In the genomic region with DNA sequence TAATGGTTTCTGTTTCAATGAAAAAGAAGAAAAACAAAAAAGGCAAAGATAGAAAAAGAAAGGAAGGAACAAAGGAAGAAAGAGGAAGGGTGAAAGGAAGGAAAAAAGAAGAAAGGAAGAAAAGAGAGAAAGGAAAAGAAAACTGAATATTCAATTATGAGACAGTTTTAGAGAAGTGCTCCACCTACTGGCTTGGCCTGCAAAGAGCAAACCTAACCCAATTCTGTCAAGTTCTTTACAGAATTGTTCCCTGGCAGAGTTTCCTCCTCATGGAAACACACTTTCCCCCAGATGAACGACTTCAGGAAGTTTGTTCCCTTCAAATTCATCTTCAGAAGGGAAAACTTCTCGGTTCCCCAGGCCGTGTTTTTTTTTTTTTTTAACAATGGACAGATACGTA, we compare ENCODE assay signal across 11 mouse cellular contexts. TPM values are rescaled to one million over a fixed set of nuclear protein-coding genes. Genes with fewer than 3 reads are reported as not detected.
DNase-seq lines count a peak whose midpoint lies in the region; ATAC-seq and TF ChIP-seq lines count a peak whose summit lies in the region.
"Had no signal": no experiment of that assay in that cellular context is flagged by ENCODE, and none has a peak within 500 bp of the region (broad histone marks: within the 10 kb centered on the region; RNA-seq: fewer than 3 reads in every experiment).

No protein-coding gene starts in this region.

- intact Hi-C loops in gastrocnemius, adult 2 months (cut with DNase I) = no loop called here
- intact Hi-C loops in gastrocnemius, postnatal 36 days (cut with DNase I) = no loop called here

- WGBS in forebrain, embryonic 16.5 days = 23% methylated on average over 4 of the region's 4 CpGs

- TF ChIP-seq CTCF in gastrocnemius, adult 2 months (IDR thresholded peaks at IDR 0.05) = peak; percentile 49

- no peak overlapping the region for H3K9ac ChIP-seq in forebrain, embryonic 16.5 days (replicated peaks; ENCODE audit: low read depth, low read length)
- H3K9ac ChIP-seq: embryonic facial prominence, embryonic 12.5 days had no signal

- H3K36me3 ChIP-seq in forebrain, embryonic 16.5 days (ENCODE audit: control insufficient read depth, insufficient read depth) = no peaks in the 10 kb centered on the region
- H3K36me3 ChIP-seq: embryonic facial prominence, embryonic 12.5 days had no signal

- no peaks in the 10 kb centered on the region for H3K9me3 ChIP-seq in forebrain, embryonic 16.5 days (ENCODE audit: control insufficient read depth, low read length)
- H3K9me3 ChIP-seq: embryonic facial prominence, embryonic 12.5 days had no signal

- H3K4me2 ChIP-seq in forebrain, embryonic 16.5 days (ENCODE audit: low read length) = no peak overlapping the region
- H3K4me2 ChIP-seq: embryonic facial prominence, embryonic 12.5 days had no signal

- no peak for DNase-seq in gastrocnemius, adult 2 months
- no peak for DNase-seq in gastrocnemius, postnatal 36 days
- peak; percentile 25 for DNase-seq in lung, postnatal 10 days
- DNase-seq in lung, postnatal 14 days = no peak
- DNase-seq in NIH3T3 (ENCODE audit: low read depth) = peak; percentile 65
- DNase-seq in mesoderm, embryonic 11.5 days (ENCODE audit: low read depth, low spot score) = peak; percentile 4
- DNase-seq in heart, adult 9 months (ENCODE audit: low spot score in 2 of 2) = no peak

- no peaks in the 10 kb centered on the region for H3K27me3 ChIP-seq in forebrain, embryonic 16.5 days (replicated peaks; ENCODE audit: control insufficient read depth, insufficient read depth, low read length)
- H3K27me3 ChIP-seq: embryonic facial prominence, embryonic 12.5 days had no signal

- ATAC-seq in forebrain, embryonic 16.5 days = no peak

- no peak overlapping the region for H3K4me3 ChIP-seq in gastrocnemius, adult 2 months
- no peak overlapping the region for H3K4me3 ChIP-seq in forebrain, embryonic 16.5 days (replicated peaks; ENCODE audit: low read length)
- H3K4me3 ChIP-seq: embryonic facial prominence, embryonic 12.5 days had no signal

- H3K4me1 ChIP-seq in forebrain, embryonic 16.5 days (replicated peaks; ENCODE audit: control insufficient read depth, insufficient read depth, low read length) = no peaks in the 10 kb centered on the region
- H3K4me1 ChIP-seq: embryonic facial prominence, embryonic 12.5 days had no signal

- H3K27ac ChIP-seq in gastrocnemius, adult 2 months = no peak overlapping the region
- H3K27ac ChIP-seq in forebrain, embryonic 16.5 days (ENCODE audit: low read length) = no peak overlapping the region
- H3K27ac ChIP-seq: embryonic facial prominence, embryonic 12.5 days; macrophage had no signal

RNA-seq across cellular contexts. Expression of a gene that starts 3.2 kb away (rescaled TPM):
- total RNA-seq in gastrocnemius, adult 2 months (2021) = not detected
- total RNA-seq in gastrocnemius, postnatal 36 days (2021) = not detected
- not detected in 2 replicates for polyA plus RNA-seq in forebrain, embryonic 16.5 days (2015; fragmentation: Nextera tagmentation; extraction: Ambion mirVana)
- total RNA-seq: hematopoietic stem cell, adult 5-6 weeks had no signal
- polyA plus RNA-seq: embryonic facial prominence, embryonic 12.5 days; macrophage had no signal

RNA-seq across cellular contexts. Expression of a gene that starts 4.2 kb away (rescaled TPM):
- not detected for total RNA-seq in gastrocnemius, adult 2 months (2021)
- total RNA-seq in gastrocnemius, postnatal 36 days (2021) = not detected
- not detected in 2 replicates for polyA plus RNA-seq in forebrain, embryonic 16.5 days (2015; fragmentation: Nextera tagmentation; extraction: Ambion mirVana)
- total RNA-seq: hematopoietic stem cell, adult 5-6 weeks had no signal
- polyA plus RNA-seq: embryonic facial prominence, embryonic 12.5 days; macrophage had no signal

RNA-seq across cellular contexts. Expression of a gene that starts 7.0 kb away (rescaled TPM):
- not detected for total RNA-seq in gastrocnemius, adult 2 months (2021)
- total RNA-seq in gastrocnemius, postnatal 36 days (2021) = not detected
- not detected in 2 replicates for polyA plus RNA-seq in forebrain, embryonic 16.5 days (2015; fragmentation: Nextera tagmentation; extraction: Ambion mirVana)
- total RNA-seq: hematopoietic stem cell, adult 5-6 weeks had no signal
- polyA plus RNA-seq: embryonic facial prominence, embryonic 12.5 days; macrophage had no signal

RNA-seq across cellular contexts. Expression of a gene that starts 12.3 kb away (rescaled TPM):
- not detected for total RNA-seq in gastrocnemius, adult 2 months (2021)
- total RNA-seq in gastrocnemius, postnatal 36 days (2021) = not detected
- polyA plus RNA-seq in forebrain, embryonic 16.5 days (2015; fragmentation: Nextera tagmentation; extraction: Ambion mirVana) = not detected in 2 replicates
- total RNA-seq: hematopoietic stem cell, adult 5-6 weeks had no signal
- polyA plus RNA-seq: embryonic facial prominence, embryonic 12.5 days; macrophage had no signal

RNA-seq across cellular contexts. Expression of a gene that starts 17.7 kb away (rescaled TPM):
- total RNA-seq in gastrocnemius, adult 2 months (2021) = not detected
- total RNA-seq in gastrocnemius, postnatal 36 days (2021) = not detected
- polyA plus RNA-seq in forebrain, embryonic 16.5 days (2015; fragmentation: Nextera tagmentation; extraction: Ambion mirVana) = not detected in 2 replicates
- total RNA-seq: hematopoietic stem cell, adult 5-6 weeks had no signal
- polyA plus RNA-seq: macrophage had no signal

Comparison
In these comparisons a context has a peak if more than half of its experiments do, and no peak if none do; other contexts are left out.
1. DNase-seq: peak in lung, postnatal 10 days (single experiment), NIH3T3 (single experiment) and mesoderm, embryonic 11.5 days (single experiment); none in gastrocnemius, adult 2 months (single experiment), gastrocnemius, postnatal 36 days (0 of 2), lung, postnatal 14 days (single experiment) and heart, adult 9 months (0 of 2).